Mouse (Mus musculus) ZHBTc4 (cell line): ENCODE data around the gene Mars.
"Not testable (repeated sequence)": the region's sequence is repeated elsewhere in the genome, so short reads cannot be mapped to it uniquely, and the experiment has no call there.

ENCODE experiments used
- DNase-seq: peaks from one replicate; pipeline ENCODE4 v3.0.0-alpha.2; 2011; ENCODE audit warnings: low read depth, low spot score

Mars gene

DNA sequence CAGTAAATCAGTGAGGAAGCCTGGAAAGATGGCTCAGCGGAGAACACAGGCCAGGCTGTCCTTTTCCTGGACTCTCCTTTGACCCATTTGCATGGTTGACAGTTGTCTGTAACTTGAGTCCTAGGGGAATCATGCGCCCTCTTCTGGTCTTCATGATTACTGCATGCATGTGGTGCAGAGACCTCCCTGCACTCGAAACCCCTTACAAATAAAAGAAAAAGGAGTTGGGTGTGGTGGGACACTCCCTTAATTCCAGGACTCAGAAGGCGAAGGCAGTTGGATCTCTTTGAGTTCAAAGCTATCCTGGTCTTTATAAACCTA, 730 bp upstream of the Mars start:
- DNase-seq, result peak; percentile 97

DNA sequence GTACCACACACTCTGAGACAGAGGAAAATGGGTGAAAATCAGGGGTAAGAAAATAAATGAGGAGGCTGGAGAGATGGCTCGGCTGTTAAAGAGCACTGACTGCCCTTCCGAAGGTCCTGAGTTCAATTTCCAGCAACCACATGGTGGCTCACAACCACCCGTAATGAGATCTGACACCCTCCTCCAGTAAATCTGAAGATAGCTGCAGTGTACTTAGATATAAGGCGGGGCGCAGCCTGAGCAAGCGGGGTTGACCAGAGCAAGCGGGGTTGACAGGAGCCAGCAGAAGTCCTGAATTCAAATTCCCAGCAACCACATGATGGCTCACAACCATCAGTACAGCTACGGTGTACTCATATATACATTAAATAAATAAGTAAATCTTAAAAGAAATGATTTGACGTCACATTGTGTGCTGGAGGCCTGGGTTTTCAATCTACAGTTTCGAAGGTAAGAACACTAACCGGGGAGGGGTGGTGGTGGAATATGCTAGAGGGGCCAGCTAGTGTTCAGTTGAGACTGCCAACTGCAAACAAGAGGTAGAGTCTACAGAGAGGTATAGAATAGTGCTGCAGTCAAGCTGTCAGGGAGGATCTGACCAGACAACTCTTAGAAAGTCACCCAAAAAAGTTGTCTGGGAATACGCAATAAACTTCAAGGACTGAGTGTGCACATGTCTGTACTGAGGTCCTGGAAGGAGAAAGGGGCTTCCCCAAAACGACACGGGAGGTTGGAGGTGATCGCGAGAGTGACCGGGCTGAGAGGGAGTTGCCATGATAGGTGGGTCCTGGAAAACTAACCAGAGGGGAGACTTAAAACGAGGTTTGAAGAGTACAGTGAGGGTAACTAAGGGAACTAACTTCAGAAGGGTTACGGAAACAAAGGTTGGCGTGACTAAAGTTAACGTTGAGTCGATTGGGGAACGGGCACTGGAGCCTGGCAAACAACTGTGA, 787 bp downstream of the Mars start:
- no peak for DNase-seq

DNA sequence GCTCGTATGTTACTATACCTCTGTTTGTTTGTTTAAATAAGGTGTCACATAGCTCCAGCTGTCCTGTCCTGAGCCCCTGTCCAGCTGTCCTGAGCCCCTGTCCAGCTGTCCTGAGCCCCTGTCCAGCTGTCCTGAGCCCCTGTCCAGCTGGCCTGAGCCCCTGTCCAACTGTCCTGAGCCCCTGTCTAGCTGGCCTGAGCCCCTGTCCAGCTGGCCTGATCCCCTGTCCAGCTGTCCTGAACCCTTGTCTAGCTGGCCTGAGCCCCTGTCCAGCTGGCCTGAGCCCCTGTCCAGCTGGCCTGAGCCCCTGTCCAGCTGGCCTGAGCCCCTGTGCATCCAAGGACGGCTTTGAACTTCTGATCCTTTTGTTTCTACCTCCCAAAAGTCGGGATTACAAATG, 2.4 kb downstream of the Mars start:
- DNase-seq, result not testable (repeated sequence)

DNA sequence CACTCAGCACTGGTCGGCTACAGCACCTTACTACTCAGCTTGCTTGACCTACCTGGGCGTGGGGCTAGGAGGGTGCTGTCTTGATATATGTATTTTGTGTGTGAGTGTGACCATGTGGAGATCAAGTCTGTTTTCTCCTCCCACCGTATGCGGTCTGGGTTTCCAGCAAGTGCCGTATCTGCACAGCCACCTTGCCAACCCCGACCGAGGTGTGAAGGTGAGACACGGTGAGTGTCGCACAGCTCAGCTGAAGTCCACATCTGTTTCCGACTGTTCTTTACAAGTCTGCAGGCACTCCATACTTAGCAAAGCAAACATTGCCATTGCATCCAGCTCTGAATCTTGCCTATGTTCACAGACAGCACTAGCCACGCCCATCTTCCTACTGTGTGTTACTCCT, 8.4 kb downstream of the Mars start:
- DNase-seq, result no peak

DNA sequence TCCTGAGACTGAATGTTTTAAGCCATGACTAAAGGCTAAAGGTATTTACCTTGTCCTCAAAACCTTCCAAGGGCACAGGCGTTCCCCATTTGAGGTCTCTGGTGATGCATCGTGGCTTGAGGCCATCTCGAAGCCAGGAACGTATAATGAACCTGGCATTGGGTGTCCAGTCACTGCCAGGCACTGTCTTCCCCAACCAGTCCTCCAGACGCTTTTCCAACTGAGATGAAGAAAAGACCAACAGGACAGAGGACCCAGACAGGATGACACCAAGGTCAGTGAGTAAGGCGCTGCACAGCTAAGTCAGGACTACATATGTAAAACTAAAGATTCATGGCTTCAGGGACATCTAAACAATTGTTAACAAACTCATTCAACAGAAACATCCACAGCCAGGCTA, 11.2 kb downstream of the Mars start:
- DNase-seq, result no peak

DNA sequence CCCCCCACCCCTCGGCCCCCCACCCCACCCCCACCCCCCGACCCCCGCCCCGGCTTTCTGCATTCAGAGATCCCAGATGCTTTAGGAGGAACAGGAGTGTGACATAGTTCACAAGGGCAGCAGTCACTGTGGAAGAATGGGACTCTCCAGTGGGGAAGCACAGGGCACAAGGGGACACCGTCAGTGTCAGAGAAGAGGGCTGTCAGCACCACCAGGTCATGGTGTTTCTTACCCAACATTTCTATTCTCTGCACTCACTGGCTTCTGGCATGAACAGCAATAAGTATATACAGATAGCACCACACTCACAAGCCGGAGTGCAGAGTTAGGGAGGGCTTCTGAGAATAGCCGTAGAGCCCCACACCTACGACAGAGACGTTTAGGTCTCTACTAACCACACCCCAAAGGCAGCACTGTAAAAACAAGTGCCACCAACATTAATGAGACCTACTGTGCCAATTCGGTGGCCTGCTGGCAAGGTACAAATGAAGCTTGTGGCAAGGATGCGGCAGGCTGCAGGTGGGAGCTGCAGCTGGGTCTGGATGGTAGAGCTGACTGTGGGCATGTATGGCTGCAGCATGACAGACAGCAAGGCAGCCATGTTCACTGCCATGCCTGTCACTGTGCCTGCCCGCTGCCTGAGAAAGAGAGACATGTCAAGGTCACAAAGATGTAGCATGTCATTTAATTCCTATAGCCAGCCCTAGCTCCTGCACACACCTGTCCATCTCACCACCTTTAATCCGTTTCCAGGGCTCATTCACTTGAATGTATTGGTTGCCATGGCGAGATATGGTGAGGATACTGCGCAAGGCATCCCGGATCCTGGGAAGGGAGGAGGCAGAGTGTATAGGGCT, 14.3 kb downstream of the Mars start:
- DNase-seq, result no peak

DNA sequence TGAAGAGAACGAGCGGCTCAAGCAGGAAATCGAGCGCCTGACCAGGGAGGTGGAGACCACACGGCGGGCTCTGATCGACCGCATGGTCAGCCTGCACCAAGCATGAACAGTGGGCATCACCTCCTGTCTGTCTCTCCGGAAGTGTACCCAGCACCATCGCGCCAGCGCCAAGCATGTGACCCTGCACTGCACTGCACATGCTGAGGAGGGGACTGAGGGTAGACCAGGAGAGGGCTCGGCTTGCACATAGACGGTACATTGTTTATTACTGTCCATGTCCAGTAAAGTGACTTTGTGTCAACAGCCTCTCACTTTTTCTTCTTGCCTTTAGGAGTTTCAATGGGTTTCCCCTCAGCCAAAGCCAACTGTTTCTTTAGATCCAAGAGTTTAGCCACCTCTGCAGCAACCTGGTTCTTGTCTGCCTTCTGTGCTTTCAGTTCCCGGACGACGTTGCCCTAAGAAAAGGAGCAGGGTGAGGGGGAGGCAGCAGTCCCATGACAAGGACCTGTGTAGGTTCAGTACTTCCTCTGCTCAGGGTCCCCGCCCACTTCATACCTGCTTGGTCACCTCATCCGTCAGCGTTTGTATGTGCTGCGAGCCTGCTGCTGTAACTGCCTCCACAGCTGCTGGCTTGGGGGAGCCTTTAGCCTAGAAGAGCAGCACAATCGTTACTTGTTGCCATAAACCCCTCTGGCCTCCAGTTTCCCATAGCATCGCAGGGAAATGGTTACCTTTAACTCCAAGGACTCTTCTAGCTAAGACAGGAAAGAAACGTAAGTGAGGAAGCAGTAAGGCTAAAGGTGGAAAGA, 15.4 kb downstream of the Mars start:
- no peak for DNase-seq

DNA sequence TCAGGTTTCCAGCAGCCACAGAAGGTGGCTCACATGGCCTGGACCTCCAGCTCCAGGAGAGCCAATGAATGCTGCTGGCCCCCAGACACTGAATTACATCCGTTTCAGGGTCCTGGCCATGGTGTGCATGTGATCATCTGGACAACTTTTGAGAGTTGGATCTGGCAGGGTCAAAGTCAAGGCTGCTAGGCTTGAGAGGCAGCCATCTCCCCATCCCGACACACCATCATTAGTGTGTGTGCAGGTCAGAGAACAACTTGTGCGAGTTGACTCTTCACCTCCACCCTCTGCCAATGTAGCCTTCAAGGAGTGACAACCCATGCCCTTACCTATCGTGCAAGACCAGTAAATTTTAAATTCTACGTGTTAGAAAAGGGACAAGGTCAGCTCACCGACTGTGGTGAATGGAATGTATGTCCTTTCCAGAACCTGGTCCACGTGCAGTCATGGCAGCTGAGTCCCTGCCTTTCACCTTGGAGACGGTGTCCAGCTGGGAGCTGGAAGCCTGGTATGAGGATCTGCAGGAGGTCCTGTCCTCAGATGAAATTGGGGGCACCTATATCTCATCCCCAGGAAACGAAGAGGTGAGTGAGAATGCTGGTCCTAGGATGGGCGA, 16.6 kb downstream of the Mars start:
- no peak for DNase-seq

DNA sequence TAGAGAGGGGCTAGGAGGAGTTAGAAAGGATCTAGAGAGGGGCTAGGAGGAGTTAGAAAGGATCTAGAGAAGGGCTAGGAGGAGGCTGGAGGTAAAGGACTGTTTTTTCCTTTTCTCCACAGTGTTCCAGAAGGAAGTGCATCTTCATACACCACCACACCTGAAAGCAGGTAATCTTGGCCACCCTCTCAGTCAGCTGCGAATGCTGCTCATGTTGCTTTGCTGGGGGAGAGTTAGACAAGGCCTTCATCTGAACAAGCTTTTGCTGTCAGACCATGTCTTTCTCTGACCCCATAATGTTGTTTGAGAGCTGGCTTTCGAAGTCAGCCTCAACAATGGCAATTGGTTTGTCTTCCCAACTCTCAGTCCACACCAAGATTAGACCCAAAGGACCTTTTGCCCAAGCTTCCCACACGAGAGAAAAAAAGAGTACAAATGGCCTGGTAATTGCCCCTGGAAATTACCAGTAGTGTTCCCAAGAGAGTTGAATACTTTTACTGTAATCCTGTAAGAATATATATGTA, 17.9 kb downstream of the Mars start:
- no peak for DNase-seq

DNA sequence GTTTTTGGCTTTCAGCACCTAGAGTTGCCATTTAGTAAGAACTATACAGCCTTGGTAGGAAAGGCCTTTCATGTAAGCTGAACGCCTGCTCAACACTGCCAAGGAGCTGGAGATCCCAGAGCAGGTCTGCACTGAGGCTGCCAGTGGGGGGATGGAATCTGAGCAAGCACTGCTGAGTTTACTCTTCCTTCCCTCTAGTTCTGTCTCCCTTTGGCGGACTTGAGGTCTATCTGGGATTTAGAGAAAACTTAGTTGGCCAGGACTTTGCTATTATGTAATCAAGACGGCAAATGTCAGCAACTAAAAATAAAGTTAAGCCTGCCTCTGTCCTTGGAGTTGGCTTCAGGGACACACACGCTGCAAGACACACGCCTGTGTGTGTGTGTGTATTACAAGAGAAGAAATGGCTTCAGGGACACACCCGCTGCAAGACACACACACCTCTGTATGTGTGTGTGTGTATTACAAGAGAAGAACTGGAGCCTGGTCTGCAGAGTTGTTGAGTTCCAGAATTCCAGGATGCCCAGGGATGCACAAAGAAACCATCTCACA, 18.5 kb downstream of the Mars start:
- no peak for DNase-seq

DNA sequence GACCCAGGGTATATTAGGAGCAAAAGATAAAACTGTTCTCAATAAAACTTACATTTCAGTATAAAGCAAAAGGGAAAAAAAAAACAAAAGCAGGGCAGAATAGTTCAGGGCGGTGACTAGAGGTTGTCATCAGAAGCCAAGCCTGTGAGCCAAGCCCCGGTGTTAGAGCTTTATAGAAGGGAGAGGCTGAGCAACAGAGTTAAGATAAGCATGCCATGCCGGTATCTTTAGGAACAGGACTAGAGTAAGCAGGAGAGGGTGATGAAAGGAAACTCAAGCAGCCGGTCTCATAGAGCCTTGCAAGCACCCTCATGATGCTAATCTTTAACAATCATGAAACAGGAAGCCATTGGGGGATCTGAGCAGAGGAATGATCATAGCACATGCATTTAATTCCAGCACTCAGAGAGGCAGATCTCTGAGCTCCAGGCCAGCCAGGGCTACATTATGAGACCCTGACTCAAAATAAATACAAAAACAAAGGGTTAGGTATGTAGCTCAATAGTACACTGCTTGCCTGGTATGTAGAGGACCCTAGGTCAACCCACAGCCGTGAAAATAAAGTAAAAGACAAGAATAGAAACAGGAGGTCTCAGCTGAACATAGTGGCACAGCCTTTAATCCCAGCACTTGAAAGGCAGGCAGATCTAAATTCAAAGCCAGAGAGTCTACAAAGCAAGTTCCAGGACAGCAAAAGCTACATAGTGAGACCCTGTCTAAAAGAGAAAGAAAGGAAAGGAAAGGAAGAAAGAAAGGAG, 19.5 kb downstream of the Mars start:
- no peak for DNase-seq

DNA sequence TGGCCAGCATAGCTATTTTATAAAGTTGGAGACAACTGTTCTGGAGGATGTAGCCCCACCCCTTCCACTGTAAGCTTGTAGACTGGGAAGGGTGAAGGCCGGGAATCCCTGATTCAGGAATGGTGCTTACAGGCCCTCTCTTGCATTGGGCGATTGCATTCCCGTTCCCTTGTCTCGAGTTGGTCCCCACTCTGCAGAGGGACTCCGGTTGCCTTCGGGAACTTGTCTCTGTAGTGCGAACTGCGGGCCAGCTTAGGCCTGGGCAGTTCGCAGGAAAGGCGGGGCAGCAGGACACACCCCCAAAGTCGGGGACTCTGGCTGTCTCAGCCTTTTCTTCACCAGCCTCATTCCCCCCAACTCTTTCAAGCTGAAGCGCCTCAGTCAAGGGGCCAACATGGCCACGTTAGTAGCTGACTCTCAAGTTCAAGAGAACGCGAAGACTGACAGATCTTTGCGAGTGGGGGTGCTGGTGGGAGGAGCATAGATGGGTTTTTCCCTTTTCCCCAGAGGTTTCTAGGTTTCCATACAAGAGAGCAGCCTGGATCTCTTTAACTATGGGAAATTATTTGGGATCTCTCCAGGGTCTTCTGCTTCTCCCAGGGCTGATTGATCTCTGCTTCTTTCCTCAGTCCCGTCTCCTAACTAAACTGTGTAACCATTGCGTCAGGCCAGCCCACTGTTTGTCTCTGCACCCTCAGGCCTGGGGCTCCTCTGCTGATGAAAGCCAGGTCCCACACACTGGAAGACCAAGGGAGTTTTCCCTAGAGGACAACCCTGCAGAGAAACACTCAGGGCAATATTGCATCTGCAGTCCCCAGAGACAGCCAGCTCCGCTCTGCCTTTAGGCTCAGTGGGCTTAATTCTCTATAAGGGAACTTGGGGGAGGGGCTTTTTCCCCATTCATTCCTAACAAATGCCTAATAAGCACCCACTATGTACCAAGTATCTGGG, 20.4 kb downstream of the Mars start:
- peak; percentile 49 for DNase-seq

DNA sequence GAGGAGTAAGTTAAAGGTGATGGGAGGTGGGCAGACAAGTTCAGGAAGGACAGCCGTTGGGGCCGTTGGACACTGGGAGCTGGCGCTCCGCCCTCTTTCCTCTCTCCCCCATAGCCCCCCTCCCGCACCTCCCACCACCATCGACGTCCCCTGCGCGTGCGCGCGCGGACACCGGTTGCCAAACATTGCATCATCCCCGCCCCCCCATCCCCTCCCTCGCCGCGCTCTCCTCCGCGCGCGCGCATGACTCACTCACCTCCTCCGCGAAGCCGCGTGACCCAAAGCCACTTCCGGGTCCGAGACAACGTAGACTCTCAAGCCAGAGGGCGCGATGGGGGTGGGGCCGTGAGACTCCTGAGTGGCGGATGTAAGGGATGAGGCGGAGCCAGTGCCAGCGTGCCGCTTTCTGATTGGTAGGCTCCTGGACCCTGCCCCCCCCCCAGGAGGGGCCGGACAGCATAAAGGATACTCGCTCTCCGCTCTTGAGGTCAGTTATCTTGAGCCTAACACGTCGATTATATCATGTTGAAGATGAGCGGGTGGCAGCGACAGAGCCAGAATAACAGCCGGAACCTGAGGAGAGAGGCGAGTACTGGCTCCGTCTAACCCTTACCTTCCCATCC, 21.2 kb downstream of the Mars start:
- DNase-seq, result peak; percentile 100

DNA sequence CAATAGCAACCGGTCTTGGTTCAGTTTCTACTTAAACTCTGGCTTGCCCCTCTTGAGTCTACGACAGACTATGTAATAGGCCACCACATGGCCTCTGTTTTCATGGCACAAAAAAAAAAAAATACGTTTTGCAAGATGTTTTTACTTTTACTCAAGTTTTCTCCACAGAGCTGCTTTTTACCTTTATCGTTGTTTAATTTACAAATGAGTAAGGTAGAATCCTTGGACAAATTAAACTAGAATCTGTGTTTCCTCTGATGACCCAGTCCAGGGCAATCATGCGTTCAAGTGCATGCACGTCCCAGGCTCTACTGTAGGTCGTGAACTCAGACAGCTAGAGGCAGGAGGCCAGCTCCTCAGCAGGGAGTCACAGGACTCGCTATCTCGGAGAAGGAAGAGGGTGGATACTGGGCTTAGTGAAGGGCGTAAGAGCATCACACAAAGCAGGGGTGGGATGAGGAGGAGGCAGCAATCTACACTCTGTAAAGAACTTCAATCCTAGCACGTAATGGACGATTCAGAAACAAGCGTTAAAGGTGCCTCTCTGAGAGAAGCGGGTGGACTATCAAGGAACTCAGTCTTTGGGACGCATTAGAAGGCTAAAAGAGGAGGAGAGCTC, 21.9 kb downstream of the Mars start:
- peak; percentile 76 for DNase-seq

DNA sequence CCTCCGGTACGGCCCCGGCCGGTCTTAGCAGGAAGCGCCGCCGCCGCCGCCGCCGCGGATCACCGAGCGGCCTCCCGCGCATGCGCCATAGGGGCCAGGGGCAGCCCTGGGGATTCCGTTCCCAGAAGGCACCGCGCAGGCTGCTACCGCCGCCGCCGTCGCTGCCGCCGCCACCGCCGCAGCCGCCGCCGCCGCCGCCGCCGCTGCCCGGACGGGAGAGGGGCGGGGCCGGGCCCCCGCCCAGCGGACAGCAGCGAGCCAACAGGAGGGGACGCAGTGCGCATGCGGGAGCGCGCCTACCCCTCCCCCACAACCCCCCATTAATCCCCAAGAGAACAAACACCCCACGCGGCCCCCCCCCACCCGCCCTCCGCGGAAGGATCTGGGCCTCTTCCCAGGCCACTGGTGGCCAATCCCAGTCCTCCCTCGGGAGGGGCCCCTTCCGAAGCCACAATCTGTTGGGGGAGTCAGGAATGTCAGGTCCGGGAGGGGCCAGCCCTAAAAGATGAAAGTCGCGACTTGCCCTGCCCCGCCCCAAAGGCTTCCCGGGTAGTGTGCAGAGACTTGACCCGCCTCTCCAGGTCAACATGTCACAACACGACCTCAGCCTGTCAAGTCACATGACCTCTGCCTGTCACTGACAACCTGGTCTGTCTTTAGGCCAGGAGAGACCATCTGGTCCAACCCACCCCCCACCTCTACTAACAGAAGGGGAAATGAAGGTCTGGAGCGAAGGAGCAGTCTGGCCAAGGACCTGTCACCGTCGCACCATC, 22.6 kb downstream of the Mars start, which contains the start of gene Mbd6:
Mbd6 (minus strand) TSS at position 219 of the 773 bp plus-strand sequence.
- peak; percentile 93 for DNase-seq

DNA sequence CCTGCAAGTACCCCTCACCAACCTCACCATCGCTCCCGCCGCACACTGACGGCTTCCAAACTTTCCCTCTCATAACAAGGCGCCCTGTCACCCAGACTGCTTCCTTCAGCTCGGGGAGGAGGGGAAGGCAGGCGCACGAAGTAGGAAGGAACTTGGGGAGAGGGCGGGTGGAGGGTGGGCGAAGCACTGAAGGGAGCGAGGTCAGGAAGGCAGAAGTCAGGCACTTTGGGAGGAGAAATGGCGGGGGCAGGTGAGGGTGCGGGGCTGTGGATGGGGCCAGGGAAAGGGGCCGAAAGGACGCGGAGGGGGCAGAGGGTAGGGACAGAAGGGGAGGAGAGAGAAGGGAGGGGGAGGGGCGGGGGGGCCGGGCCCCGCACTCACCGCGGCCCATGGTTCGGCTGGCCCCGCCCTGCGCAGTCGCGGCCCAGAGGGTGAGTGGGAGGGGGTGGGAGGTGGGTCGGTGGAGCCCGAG, 23.2 kb downstream of the Mars start:
- DNase-seq, result peak; percentile 66

DNA sequence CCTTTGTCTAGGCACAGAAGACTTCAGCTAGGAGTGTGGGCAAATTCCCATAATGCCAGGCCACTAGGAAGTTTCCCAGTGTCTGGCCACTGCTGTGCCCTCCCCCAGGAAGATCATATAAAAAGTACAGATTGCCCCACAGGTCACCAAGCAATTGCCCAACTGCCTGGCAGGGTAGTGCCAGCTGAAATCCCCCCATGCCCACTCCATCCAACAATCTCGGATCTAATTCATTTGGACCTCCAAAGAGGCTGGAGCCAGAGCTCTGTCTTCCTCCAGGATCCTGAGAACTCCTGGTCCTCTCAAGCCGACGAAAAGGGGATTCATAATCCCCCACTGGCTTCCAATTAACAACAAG, 23.7 kb downstream of the Mars start:
- DNase-seq, result no peak
